Mouse (Mus musculus) spleen, postnatal 10 days (tissue): ENCODE measurements around the gene Htra1.

Experiments used
- DNase-seq, 2 experiments: peaks; one replicate each; pipeline ENCODE4 v3.0.0; 2021 to 2022; ENCODE audit warnings: low spot score in 2 of 2

Gene Htra1

DNA sequence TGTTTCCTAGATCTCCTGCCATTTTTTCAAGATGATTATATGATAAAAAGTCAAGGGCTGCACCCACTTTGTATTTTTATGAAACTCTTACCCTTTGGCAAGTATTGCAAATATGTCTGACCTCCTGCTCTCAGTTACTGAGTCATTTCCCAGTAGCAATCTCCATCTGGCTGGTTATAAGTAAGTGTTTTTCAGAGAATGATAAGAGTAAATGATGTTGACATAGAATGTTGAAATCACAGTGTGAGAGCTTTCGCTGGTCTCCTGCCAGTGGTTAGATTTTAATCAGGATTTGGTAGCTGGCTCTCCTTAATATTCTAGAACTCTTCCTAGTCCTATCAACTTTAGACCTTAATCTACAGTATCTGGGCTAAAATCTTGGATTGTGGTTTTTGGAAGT, 76.0 kb downstream of the Htra1 start:
- no peak for DNase-seq

DNA sequence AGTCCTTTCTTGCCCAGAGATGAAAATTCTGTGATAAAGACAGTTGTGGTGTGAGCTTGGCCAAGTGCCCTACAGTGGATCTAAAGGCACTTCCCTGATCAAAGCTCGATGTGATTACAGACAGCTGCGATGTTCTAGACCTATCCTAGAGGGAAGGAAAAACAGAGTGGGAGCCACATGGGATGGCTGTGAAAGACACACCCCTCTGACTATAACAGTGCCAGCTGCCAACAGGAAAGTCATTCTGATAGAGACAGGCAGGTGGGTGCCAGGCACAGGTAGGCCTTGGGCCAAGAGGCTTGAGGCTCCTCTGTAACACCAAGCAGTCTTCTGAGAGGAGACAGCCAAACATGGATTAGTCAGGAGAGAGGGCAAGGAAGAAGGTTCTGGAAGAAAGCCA, 83.3 kb downstream of the Htra1 start:
- DNase-seq, result no peak

DNA sequence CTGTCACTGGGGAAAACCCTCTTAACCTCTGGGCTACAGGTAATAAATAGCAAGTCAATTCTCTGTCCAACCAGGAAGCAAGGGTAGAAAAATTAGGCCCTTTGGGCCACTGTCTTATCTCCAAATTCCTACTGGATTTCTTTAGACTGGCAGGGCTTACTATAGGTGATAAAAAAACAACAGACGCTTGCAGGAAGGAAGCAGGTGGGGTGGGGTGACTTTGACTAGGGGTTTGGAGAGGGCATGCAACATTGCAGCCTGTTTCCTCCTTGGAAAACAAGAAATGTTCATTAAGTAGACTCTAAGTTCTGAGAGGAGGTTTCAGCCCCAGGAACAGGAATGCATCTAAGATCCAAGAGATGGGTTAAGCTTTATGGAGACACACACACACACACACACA, 88.9 kb downstream of the Htra1 start:
- no peak for DNase-seq

DNA sequence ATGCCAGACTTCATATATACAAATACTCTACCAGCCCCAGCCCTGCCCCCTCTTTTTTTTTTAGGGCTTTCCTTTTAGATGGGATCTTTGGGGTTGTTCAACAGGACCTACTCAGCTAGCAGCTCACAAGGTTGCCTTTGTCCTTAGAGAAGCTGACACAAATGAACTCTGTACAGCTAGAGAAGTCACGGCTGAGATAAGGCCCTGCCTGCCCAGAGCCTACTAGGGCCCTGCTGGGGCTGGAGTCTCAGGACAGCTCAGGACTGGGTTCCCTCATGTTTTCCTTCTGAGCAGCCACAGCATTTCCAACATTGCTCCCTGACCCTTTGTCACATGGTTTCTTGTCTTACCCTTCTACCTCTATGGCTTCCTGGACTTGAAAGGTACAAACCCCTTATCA, 91.6 kb downstream of the Htra1 start:
- DNase-seq, result no peak

DNA sequence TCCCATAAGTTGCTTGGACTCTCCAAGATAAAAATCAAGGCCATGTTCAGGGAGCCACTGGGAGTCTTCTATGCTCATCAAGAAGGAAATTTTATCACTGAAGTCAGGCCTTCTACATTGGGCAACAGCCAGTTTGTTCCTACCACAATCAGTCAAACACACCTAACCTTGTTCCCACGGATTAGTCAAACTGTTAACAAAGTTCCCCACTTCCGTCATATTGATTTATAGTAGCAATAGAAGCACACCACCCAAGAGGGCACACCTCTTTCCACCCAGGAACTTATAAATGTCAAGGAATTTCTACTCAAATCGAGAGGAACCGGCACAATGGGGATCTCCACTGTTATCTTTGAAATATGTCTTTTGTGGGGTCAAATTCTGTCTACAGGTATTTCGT, 95.8 kb downstream of the Htra1 start, which contains the start of gene Dmbt1:
Gene Dmbt1 (plus strand): TSS at position 299 of the 400 bp plus-strand sequence.
- no peak for DNase-seq
